Mouse (Mus musculus) CH12.LX (cell line): ENCODE results near the gene Ppan. TPM values are rescaled to one million over a fixed set of nuclear protein-coding genes. Genes with fewer than 3 reads are reported as not detected.
A peak's percentile ranks its signal among the peaks of the same experiment; 100 is the strongest.

Experiments
- DNase-seq: peaks from one replicate; pipeline ENCODE4 v3.0.0-alpha.2; 2013; ENCODE audit errors: extremely low read depth
- H3K27ac ChIP-seq: 2 replicates; pipeline ENCODE4 v1.5.1; 2012; ENCODE audit warnings: low read depth, mild to moderate bottlenecking, control low read depth, moderate library complexity; ENCODE audit not compliant: insufficient read depth
- H3K27me3 ChIP-seq: replicated peaks from 2 replicates; pipeline ENCODE3; 2012; ENCODE audit warnings: inconsistent platforms
- H3K36me3 ChIP-seq, 2 experiments: replicated peaks in 1 of 2; 2 replicates each; pipeline versions ENCODE3 to v1.6.1; 2012; ENCODE audit warnings: inconsistent platforms in 1 of 2, low read length in 1 of 2, mild to moderate bottlenecking in 1 of 2, mixed read lengths in 1 of 2, moderate library complexity in 1 of 2; ENCODE audit not compliant: control insufficient read depth in 1 of 2, insufficient read depth in 1 of 2
- H3K4me1 ChIP-seq, 2 experiments: 2 replicates each; pipeline ENCODE4 v1.6.1; 2012; ENCODE audit warnings: inconsistent platforms in 1 of 2, moderate library complexity in 1 of 2; ENCODE audit not compliant: insufficient read depth in 2 of 2, control insufficient read depth in 1 of 2
- H3K4me2 ChIP-seq: 2 replicates; pipeline ENCODE4 v1.6.1; 2012; ENCODE audit warnings: low read depth, mild to moderate bottlenecking, control low read depth; ENCODE audit not compliant: poor library complexity, insufficient read depth, severe bottlenecking
- H3K4me3 ChIP-seq, 3 experiments: fragments of 150-350 bp in 1 of 3; sonication (generic) in 1 of 3; replicated peaks in 1 of 3; 2 replicates each; pipeline versions ENCODE3 to v1.5.1; 2011 to 2012; ENCODE audit warnings: low read depth in 2 of 3, low read length in 2 of 3, mild to moderate bottlenecking in 2 of 3, moderate library complexity in 2 of 3, control low read depth in 1 of 3, improper control_type of control experiment in 1 of 3, inconsistent platforms in 1 of 3, mixed read lengths in 1 of 3; ENCODE audit not compliant: poor library complexity in 1 of 3
- H3K79me2 ChIP-seq: replicated peaks from 2 replicates; pipeline ENCODE4 v1.6.1; 2012; ENCODE audit warnings: mild to moderate bottlenecking, moderate library complexity; ENCODE audit not compliant: control insufficient read depth, poor library complexity, insufficient read depth, severe bottlenecking; ENCODE audit errors: extremely low read depth
- H3K9ac ChIP-seq: 2 replicates; pipeline ENCODE4 v1.6.1; 2012; ENCODE audit warnings: low read depth, mild to moderate bottlenecking, control low read depth, moderate library complexity; ENCODE audit not compliant: insufficient read depth
- H3K9me3 ChIP-seq: replicated peaks from 2 replicates; pipeline ENCODE3; 2012; ENCODE audit warnings: low read length, inconsistent platforms, mixed read lengths
- BHLHE40 ChIP-seq: IDR thresholded peaks from 2 replicates; pipeline ENCODE4 v1.6.1; 2011; ENCODE audit warnings: mild to moderate bottlenecking, low read depth, low read length, improper control_type of control experiment
- CHD2 ChIP-seq: IDR thresholded peaks from 2 replicates; pipeline ENCODE4 v1.6.1; 2011; ENCODE audit warnings: low read length, improper control_type of control experiment
- E2F4 ChIP-seq: IDR thresholded peaks from 2 replicates; pipeline ENCODE4 v1.6.1; 2011; ENCODE audit warnings: low read depth, low read length, improper control_type of control experiment; ENCODE audit not compliant: insufficient replicate concordance
- JUN ChIP-seq: IDR thresholded peaks from 2 replicates; pipeline ENCODE4 v1.6.1; 2011; ENCODE audit warnings: low read depth, mild to moderate bottlenecking, low read length, improper control_type of control experiment, moderate library complexity; ENCODE audit not compliant: insufficient read depth
- JUND ChIP-seq: conservative IDR thresholded peaks from 2 replicates; pipeline ENCODE4 v1.6.1; 2011; ENCODE audit warnings: low read depth, low read length, improper control_type of control experiment
- MAX ChIP-seq: IDR thresholded peaks from 2 replicates; pipeline ENCODE4 v1.6.1; 2011; ENCODE audit warnings: low read length, improper control_type of control experiment
- MAZ ChIP-seq: IDR thresholded peaks from 2 replicates; pipeline ENCODE4 v1.6.1; 2012; ENCODE audit warnings: low read depth, mild to moderate bottlenecking, inconsistent platforms, low read length, improper control_type of control experiment, moderate library complexity
- MEF2A ChIP-seq: IDR thresholded peaks from 2 replicates; pipeline ENCODE4 v1.6.1; 2014; ENCODE audit warnings: low read depth, mild to moderate bottlenecking, inconsistent platforms, low read length, improper control_type of control experiment, borderline replicate concordance
- MXI1 ChIP-seq: IDR thresholded peaks from 2 replicates; pipeline ENCODE4 v1.6.1; 2011; ENCODE audit warnings: mild to moderate bottlenecking, low read depth, low read length, improper control_type of control experiment
- POLR2A ChIP-seq: IDR thresholded peaks from 2 replicates; pipeline ENCODE4 v1.6.1; 2011; ENCODE audit warnings: low read depth, mild to moderate bottlenecking, improper control_type of control experiment, low read length
- ZKSCAN1 ChIP-seq: IDR thresholded peaks from 2 replicates; pipeline ENCODE4 v1.6.1; 2012; ENCODE audit warnings: low read depth, inconsistent platforms, low read length, improper control_type of control experiment, borderline replicate concordance
- ZMIZ1 ChIP-seq: IDR thresholded peaks from 2 replicates; pipeline ENCODE4 v1.6.1; 2012; ENCODE audit warnings: low read depth, mild to moderate bottlenecking, inconsistent platforms, low read length, improper control_type of control experiment
- dilution Hi-C: fragments of 300-500 bp; cut with MboI; formaldehyde crosslinking; loops from 2 replicates; pipeline ENCODE4 v1.14.3; 2020; ENCODE audit warnings: low sequenced_read_pairs; ENCODE audit not compliant: extremely low pct_unique_long_range_greater_than_20kb, extremely low pct_ligation_motif_present
- in situ Hi-C: fragments of 300-500 bp; cut with MboI; formaldehyde crosslinking; loops from 3 replicates; pipeline ENCODE4 v1.14.3; 2019; ENCODE audit warnings: low sequenced_read_pairs, low pct_ligation_motif_present, low pct_unique_long_range_greater_than_20kb, mixed read lengths
- polyA plus RNA-seq: library from polyadenylated mRNA; unstranded; fragments of >175 nt; gene quantifications from 2 replicates; pipeline ENCODE4 v1.2.1, GENCODE M21; 2012; ENCODE audit warnings: low read depth; ENCODE audit not compliant: insufficient read length
- total RNA-seq, 2 experiments: library from RNA; depleted of rRNA; stranded (reverse); fragments of 300-350 nt in 1 of 2; fragments of >200 nt in 1 of 2; gene quantifications; 2 replicates each; pipeline ENCODE4 v1.2.3; 2012 to 2014

The Ppan gene
- total and polyA plus RNA-seq, 3 experiments = 272 to 359 (median 346) TPM

- Histone ChIP-seq H3K9ac (no peak overlapping the region), H3K27ac (no peak overlapping the region; the same call in 1 of the 2 replicates), H3K9me3 (no peaks in the 10 kb centered on the region), H3K27me3 (no peaks in the 10 kb centered on the region), H3K4me3 (no peak overlapping the region), H3K36me3 (peaks cover 71 to 73% of the 10 kb centered on the region in 2 experiments), H3K4me1 (peaks cover 11 to 50% of the 10 kb centered on the region in 2 experiments), H3K79me2 (peaks cover 35% of the 10 kb centered on the region), H3K4me2 (no peak overlapping the region)
- no peak for DNase-seq
- in situ Hi-C loops (no loop called here), dilution Hi-C loops (no loop called here)
- TF ChIP-seq ZKSCAN1 = no peak
- TF ChIP-seq MAZ = no peak
- TF ChIP-seq JUN = no peak
- no peak for TF ChIP-seq CHD2
- no peak for TF ChIP-seq BHLHE40
- TF ChIP-seq MAX = no peak
Observed at GRCm38 (mm10) chr9:20891339-20892103, 3.5 kb downstream of the Ppan start.

GRCm38 (mm10) chr9:20892104-20892653 lies 4.2 kb downstream of the Ppan start:
- H3K27ac ChIP-seq = peak overlapping the region; percentile 28; the same call in 1 of the 2 replicates
- H3K79me2 ChIP-seq = peaks cover 42% of the 10 kb centered on the region

GRCm38 (mm10) chr9:20893069-20893468 lies 5.1 kb downstream of the Ppan start:
- Histone ChIP-seq H3K9me3 (no peaks in the 10 kb centered on the region), H3K36me3 (peaks cover 74 to 85% of the 10 kb centered on the region in 2 experiments), H3K27me3 (no peaks in the 10 kb centered on the region), H3K4me2 (no peak overlapping the region), H3K4me1 (peaks cover 17 to 54% of the 10 kb centered on the region in 2 experiments), H3K4me3 (no peak overlapping the region), H3K79me2 (peaks cover 51% of the 10 kb centered on the region), H3K27ac (no peak overlapping the region), H3K9ac (no peak overlapping the region)
- in situ Hi-C loops = no loop called here
- TF ChIP-seq MEF2A (no peak), POLR2A (peak; percentile 69), MAX (no peak), CHD2 (0 out of 2 replicates have a peak, but pooled peaks have one; percentile 32)
- dilution Hi-C loops = no loop called here
- peak; percentile 42 for DNase-seq

More at GRCm38 (mm10) chr9:20892104-20892653, 4.2 kb downstream of the Ppan start:
- TF ChIP-seq JUND (no peak), ZMIZ1 (no peak), MXI1 (no peak), E2F4 (no peak)
- peaks cover 16 to 50% of the 10 kb centered on the region in 2 experiments for H3K4me1 ChIP-seq
- no peak overlapping the region for H3K4me3 ChIP-seq
- in situ Hi-C loops = no loop called here
- peak; percentile 44 for DNase-seq
- peaks cover 74 to 79% of the 10 kb centered on the region in 2 experiments for H3K36me3 ChIP-seq
- dilution Hi-C loops = no loop called here
- H3K27me3 ChIP-seq = no peaks in the 10 kb centered on the region
- H3K4me2 ChIP-seq = no peak overlapping the region
- no peak overlapping the region for H3K9ac ChIP-seq
- H3K9me3 ChIP-seq = no peaks in the 10 kb centered on the region
